Mouse (Mus musculus) small intestine, adult 2 months (tissue): ENCODE data around the gene Sox6.

Experiments used
- CTCF ChIP-seq: fragments of 200-500 bp; IDR thresholded peaks from 2 replicates; pipeline ENCODE4 v1.5.1; 2012; ENCODE audit warnings: low read depth, mild to moderate bottlenecking, control low read depth, inconsistent platforms, low read length, moderate library complexity, mixed read lengths; ENCODE audit not compliant: insufficient replicate concordance, insufficient read length; ENCODE audit errors: extremely low read depth
- POLR2A ChIP-seq: fragments of 200-500 bp; IDR thresholded peaks from 2 replicates; pipeline ENCODE4 v1.6.1; 2012; ENCODE audit warnings: low read depth, mild to moderate bottlenecking, control low read depth, inconsistent platforms, low read length, moderate library complexity

GRCm38 (mm10) chr7:116034282-116034758 lies 4.3 kb downstream of the Sox6 start:
- TF ChIP-seq CTCF (no peak), POLR2A (no peak)
